Mouse (Mus musculus): ENCODE data around the gene Lhfpl5.

Lhfpl5 gene

DNA sequence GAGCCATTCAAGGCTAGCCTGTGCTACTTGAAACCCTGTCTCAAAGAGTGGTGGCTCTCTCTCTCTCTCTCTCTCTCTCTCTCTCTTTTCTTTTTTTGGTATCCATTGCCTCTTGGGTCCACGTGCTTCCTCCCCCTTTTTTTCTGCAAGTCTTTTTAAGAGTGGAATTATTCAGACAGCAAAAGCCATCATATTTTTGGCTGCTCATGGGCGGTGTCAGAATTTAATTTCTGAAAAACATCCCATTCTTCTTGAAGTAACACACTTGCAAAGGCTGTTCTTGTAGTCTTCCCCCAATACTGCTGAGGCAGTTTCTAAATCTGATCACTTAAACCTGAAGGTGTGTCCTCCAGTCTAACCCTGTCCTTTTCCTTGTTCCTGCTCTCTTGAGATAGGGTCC lies 51.5 kb downstream of the Lhfpl5 start:
- peak in 1 of 2 experiments; percentile 53 for DNase-seq (ENCODE audit: low spot score in 2 of 2)

DNA sequence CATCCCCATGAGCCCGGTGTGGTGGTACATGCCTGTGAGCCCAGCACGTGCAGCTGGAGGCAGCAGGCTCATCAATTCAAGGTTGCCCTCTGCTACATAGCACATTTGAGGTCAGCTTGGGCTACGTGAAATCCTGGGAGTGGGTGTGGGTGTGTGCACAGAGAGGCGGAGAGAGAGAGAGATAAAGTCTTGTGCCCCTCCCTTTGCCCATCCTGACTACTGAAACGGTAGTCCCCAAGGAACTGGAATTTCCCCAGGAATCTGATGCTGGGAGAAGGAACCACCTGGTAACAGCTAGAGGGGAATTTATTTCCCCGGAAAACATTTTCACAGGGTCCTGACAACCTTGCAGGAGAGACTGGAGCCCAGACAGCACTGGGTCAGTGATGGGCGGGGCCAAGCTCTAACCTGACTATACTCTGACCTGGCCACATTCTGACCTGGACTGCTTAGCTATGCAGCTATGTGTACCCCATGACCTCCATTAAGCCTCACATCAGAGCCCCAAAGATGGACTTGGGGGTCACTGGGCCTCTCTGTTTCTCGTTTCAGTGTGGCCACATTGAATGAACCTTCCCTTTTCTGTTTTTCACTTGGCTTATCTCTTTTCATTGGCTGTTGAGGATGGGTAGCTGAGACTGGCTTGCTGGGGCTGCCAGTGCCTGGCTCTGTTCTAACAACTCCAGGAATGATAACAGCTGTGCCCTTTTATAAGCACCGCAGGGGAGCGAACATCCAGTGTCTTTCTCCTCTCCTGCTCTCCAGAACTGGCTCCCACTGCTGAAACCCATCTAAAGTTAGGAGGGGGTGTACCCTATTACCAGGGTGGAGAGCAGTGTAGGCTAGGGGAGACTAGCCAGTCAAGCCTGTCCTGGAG lies 53.0 kb downstream of the Lhfpl5 start:
- no peak for DNase-seq (ENCODE audit: low spot score in 2 of 2)

GRCm38 (mm10) chr17:28629125-28629524 lies 53.7 kb downstream of the Lhfpl5 start:
- DNase-seq (ENCODE audit: low spot score in 2 of 2): no peak
